Mouse (Mus musculus): ENCODE measurements at regions not wholly inside any gene's neighbourhood (a gene's known extent, or its start where the extent isn't known, plus 50 kb on each side); places are given as distances from the start of the nearest gene placed in this dataset.
"Not testable (repeated sequence)": the region's sequence is repeated elsewhere in the genome, so short reads cannot be mapped to it uniquely, and the experiment has no call there.

- no peak for DNase-seq (ENCODE audit: low read depth, low spot score)
These were observed 89.1 kb downstream of the Rhob start for GRCm38 (mm10) chr12:8410410-8411341.

- no peak for DNase-seq (ENCODE audit: low read depth, low spot score)
These were observed 88.9 kb downstream of the Hs1bp3 start for GRCm38 (mm10) chr12:8402084-8402483.

- DNase-seq (ENCODE audit: low read depth, low spot score): no peak
These were observed 88.1 kb downstream of the Hs1bp3 start for GRCm38 (mm10) chr12:8401376-8401775.

GRCm38 (mm10) chr12:8400345-8401130, 87.3 kb downstream of the Hs1bp3 start:
- no peak for DNase-seq (ENCODE audit: low read depth, low spot score)

- DNase-seq (ENCODE audit: low read depth, low spot score): no peak
These were observed 85.6 kb downstream of the Hs1bp3 start for GRCm38 (mm10) chr12:8398852-8399251.

- DNase-seq (ENCODE audit: low read depth, low spot score): not testable (repeated sequence)
These were observed 83.2 kb downstream of the Hs1bp3 start for GRCm38 (mm10) chr12:8396408-8396807.

- DNase-seq (ENCODE audit: low read depth, low spot score): no peak
These were observed 81.7 kb downstream of the Hs1bp3 start for GRCm38 (mm10) chr12:8394894-8395297.

- no peak for DNase-seq (ENCODE audit: low read depth, low spot score)
These were observed 80.7 kb downstream of the Hs1bp3 start for GRCm38 (mm10) chr12:8393976-8394375.

All from 3T3-L1 (cell line).